Mouse (Mus musculus) testis, postnatal 10 days (tissue): ENCODE measurements around the gene Klhl34.
A peak's percentile ranks its signal among the peaks of the same experiment; 100 is the strongest.

Source experiments
- DNase-seq: peaks from one replicate; pipeline ENCODE4 v3.0.0; 2021; ENCODE audit warnings: low spot score

Gene Klhl34

GRCm38 (mm10) chrX:157818207-157818920, at the start of gene Klhl34:
TSS of gene Klhl34 (plus strand) at chrX:157818435.
- DNase-seq, result peak; percentile 37

GRCm38 (mm10) chrX:157801669-157802068, 16.6 kb upstream of the Klhl34 start:
- no peak for DNase-seq

DNA sequence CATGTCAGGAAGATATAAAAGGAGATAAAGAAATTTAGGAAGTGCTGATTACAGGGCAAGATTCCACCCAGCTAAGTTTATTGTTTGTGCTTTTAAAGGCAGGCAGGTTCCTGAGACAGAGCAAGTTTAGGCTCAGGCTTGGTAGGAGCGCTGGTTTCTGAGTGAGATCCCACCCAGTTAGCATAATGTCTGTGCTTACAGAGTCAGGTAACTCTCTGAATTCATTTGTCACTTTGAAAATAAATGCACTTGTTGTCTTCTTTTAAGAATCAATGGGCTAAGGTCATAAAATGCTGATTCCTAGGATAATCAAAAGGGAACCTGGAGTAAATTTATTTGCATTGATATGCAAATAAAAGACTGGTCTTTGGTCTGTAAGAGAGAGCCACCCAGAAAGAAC, 8.5 kb upstream of the Klhl34 start:
- DNase-seq, result no peak

DNA sequence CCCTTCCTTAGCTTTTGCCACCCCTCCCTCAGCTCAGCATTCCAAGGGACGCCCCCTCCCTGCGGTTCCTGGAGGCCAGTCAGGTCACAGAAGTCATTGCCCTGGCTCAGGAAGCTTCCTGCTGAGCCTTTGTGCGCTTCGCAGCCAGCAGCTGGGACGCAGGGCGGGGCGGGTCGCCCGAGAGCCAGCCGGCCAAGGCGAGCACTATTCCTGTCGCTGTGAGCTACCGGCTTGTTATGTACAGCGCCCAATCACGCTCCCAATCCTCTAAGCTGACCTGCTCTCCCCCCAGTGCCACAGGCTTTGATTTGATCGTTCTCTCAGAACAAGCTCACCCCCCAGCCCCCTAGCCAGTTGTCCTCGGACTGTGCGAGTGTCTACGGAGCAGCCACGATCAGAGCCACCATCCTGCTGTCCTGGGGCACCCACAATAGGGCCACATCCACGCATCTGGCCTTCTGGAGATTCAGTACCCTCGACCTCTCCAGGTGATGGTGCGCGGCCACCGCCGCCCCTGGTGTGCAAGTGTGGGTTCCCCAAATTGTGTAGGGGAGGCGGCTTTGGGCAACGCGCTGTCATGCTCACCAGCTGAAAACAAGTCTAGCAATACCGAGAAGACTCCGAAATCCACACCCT, 546 bp upstream of the Klhl34 start:
- DNase-seq, result peak; percentile 37

DNA sequence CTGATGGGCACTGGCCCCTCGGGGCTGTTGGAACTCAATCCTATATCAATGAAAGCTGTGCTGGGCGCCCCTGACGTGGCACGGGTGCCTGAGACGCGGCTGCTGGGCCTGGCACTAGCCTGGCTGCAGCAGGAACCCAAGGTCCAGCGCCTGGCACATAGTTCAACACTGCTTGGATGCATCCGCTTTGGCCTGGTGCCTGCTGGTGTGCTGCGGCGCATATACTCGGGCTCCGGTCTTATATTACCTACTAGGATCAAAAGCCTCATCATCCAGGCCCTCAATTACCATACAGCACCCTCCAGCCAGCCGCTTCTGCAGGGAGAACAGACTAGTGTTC, 656 bp downstream of the Klhl34 start:
- no peak for DNase-seq

- DNase-seq, result no peak
Measured at GRCm38 (mm10) chrX:157829983-157830382, 11.7 kb downstream of the Klhl34 start.
